Mouse (Mus musculus) kidney, postnatal 4 days (tissue): ENCODE measurements around the gene Il12b.
"Not testable (repeated sequence)": the region's sequence is repeated elsewhere in the genome, so short reads cannot be mapped to it uniquely, and the experiment has no call there.

ENCODE experiments used
- DNase-seq, 2 experiments: peaks; one replicate each; pipeline ENCODE4 v3.0.0; 2021; ENCODE audit warnings: mixed read lengths in 2 of 2

Il12b gene

GRCm38 (mm10) chr11:44413371-44413770, 13.5 kb downstream of the Il12b start:
- no peak for DNase-seq

GRCm38 (mm10) chr11:44414605-44415004, 14.7 kb downstream of the Il12b start:
- DNase-seq, result no peak

DNA sequence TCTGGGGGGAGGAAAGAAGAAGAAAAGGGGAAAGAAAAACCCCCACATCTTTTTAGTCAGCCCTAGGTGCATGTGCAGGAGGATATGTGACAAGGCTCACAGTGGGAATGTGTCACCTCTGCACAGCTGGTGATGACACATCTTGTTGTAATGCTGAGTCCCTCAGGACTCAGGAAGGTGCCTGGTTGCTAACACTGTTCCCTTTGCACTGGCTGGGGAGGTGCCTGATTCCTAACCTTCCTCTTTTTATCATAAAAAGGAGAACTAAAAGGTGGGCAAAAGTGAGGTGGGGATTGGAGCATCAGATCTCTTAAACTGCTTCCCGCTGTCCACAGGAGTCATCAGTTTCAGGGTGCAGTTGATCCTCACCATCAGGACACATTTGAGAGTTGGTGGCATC, 17.5 kb downstream of the Il12b start:
- DNase-seq, result no peak

GRCm38 (mm10) chr11:44422337-44423111, 22.7 kb downstream of the Il12b start:
- DNase-seq, result no peak

DNA sequence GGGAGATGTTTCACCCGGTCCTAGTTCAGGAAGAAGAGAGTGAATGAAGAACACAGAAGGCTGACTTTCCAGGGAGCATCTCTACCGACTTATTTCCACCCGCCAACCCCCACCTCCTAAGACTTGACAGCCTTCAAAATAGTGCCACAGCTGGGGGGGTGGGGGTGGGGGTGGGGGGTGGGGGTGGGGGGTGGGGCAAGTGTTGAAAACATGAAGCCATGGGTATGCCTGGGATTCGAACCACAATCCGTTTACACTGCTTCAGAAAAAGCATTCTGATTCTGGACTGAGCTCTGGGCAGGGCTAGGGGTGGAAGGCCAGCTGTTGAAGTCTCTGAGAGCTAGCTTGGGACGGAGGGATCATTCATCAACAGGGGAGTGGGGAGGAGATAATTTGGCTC, 23.4 kb downstream of the Il12b start:
- DNase-seq, result no peak

DNA sequence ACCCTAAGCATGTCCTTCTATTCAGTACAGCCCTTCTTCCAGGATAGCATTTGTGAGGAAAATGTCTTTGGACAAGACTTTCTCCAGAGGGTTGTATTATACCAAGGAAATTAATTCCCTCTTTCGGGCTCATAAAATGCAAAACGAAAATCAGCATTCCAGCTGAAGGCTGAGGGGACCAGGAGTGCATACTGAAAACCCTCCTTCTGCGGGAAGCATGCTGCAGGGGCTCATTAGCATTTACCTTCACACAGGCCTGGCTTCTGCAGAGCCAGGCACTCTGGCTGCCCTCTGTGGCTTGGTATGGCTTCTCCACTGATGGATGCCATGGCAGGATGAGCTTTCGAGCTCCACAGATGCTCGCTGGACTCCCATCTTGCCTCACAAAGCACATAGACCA, 24.1 kb downstream of the Il12b start:
- DNase-seq, result no peak

DNA sequence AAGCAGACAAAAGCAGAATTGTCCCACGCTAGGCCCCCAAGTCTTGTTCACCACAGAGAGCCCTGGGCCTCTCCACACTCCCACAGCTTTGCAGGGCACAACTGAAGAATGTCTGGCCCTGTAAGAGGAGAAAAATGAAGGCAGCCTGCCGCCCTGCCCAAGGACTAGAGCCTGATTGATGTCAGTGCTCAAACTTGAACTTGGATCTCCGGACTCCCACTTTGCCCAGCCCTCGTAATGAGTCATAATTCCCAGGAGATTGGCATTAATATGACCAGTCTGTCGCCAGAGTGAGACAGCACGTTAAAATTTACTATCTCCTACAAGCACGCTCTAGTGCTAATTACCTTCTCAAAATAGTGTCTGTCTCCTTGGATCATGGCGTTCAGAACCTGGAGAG, 25.1 kb downstream of the Il12b start:
- DNase-seq, result no peak

GRCm38 (mm10) chr11:44425626-44426025, 25.8 kb downstream of the Il12b start:
- DNase-seq, result no peak

GRCm38 (mm10) chr11:44427951-44428350, 28.1 kb downstream of the Il12b start:
- no peak for DNase-seq

DNA sequence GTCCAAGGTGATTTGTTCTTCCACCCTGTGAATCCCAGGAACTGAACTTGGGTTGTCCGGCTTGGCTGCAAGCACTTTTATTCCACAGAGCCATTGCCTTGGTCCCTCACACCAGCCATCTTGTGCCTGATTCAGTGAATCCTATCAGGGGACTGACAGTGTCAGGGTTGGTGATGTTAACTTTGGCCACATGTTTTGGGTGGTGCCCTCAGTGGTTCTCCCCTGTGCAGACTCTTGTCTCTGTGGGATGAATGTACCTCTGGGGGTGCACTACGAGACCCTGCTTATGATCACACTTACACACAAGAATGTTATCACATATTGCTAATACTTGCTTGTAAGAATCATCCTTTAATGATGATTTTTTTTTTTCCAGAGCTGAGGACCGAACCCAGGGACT, 30.2 kb downstream of the Il12b start:
- no peak for DNase-seq

- DNase-seq, result no peak
These were observed 37.9 kb downstream of the Il12b start for GRCm38 (mm10) chr11:44437786-44438185.

GRCm38 (mm10) chr11:44451046-44451445, 51.2 kb downstream of the Il12b start:
- DNase-seq, result no peak

DNA sequence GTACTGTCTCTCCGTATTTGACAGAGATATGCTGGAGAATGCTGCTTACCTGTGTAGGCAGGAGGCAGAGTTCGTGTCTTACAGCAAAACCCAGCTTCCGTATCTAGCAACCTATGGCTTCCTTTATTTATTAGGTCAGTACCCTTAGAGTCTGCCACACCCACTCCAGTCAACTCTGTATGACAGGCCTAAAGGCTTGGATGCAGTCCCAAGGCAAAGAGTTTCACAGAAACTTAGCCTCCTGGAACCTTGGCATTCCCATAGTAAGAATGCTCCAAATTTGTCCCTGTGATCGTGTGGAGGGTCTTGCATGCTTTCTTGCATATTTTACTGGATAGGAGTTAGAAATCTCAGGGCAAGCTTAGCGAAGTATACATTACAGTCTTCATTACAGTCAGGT, 52.2 kb downstream of the Il12b start:
- DNase-seq, result not testable (repeated sequence)

GRCm38 (mm10) chr11:44453423-44453822, 53.6 kb downstream of the Il12b start:
- DNase-seq, result peak; percentile 74 to 79

DNA sequence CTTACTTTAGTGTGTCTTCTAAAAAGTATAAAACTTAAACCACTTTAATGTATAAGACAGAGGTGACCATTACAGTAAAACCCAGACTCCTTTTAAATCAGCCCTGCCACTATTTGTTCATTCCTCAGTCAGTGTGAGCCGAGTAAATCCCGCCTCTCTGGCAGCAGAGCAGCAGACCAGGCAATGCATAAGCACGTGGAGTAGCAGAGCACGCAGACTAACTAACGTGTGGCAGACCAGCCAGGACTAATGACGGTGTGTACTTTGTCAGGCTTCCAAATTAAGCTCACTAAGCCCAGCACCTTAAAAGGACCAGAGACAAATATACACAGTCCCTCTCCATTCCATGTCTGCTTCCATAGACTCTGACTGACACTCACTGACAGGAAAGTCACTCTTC, 61.6 kb downstream of the Il12b start:
- DNase-seq, result peak in 1 of 2 experiments; percentile 5
